Mouse (Mus musculus) ES-Bruce4 (cell line): ENCODE measurements at regions not wholly inside any gene's neighbourhood (a gene's known extent, or its start where the extent isn't known, plus 50 kb on each side); places are given as distances from the start of the nearest gene placed in this dataset.

Experiments used
- H3K27ac ChIP-seq: 2 replicates; pipeline ENCODE4 v1.5.1; 2012; ENCODE audit warnings: low read length, inconsistent platforms; ENCODE audit not compliant: insufficient read depth
- H3K27me3 ChIP-seq: 2 replicates; pipeline ENCODE4 v1.6.1; 2012; ENCODE audit warnings: mild to moderate bottlenecking, low read length, inconsistent platforms; ENCODE audit not compliant: control insufficient read depth, poor library complexity, insufficient read depth, severe bottlenecking
- H3K36me3 ChIP-seq: 2 replicates; pipeline ENCODE4 v1.6.1; 2012; ENCODE audit warnings: inconsistent platforms, mild to moderate bottlenecking, low read length, moderate library complexity; ENCODE audit not compliant: control insufficient read depth, poor library complexity, insufficient read depth, severe bottlenecking
- H3K4me1 ChIP-seq: one replicate; pipeline ENCODE4 v1.8.1; 2011; ENCODE audit warnings: low read length; ENCODE audit not compliant: control insufficient read depth, insufficient read depth
- H3K4me3 ChIP-seq: 2 replicates; pipeline ENCODE4 v1.5.1; 2011; ENCODE audit warnings: low read depth, mild to moderate bottlenecking, low read length
- H3K9ac ChIP-seq: 2 replicates; pipeline ENCODE4 v1.6.1; 2012; ENCODE audit warnings: low read depth, mild to moderate bottlenecking, inconsistent platforms; ENCODE audit not compliant: poor library complexity, severe bottlenecking
- H3K9me3 ChIP-seq: replicated peaks from 2 replicates; pipeline ENCODE4 v1.6.1; 2012; ENCODE audit warnings: mild to moderate bottlenecking, low read length, inconsistent platforms; ENCODE audit not compliant: control insufficient read depth, poor library complexity, insufficient read depth, severe bottlenecking
- CTCF ChIP-seq: IDR thresholded peaks from one replicate; pipeline ENCODE4 v1.8.1; 2011; ENCODE audit warnings: low read depth, low read length
- EP300 ChIP-seq: IDR thresholded peaks from 2 replicates; pipeline ENCODE4 v1.6.1; 2011; ENCODE audit warnings: low read depth, low read length; ENCODE audit not compliant: insufficient read depth
- POLR2A ChIP-seq: IDR thresholded peaks from one replicate; pipeline ENCODE4 v1.8.1; 2011; ENCODE audit warnings: low read length; ENCODE audit not compliant: insufficient read depth

- Histone ChIP-seq H3K27me3 (no peaks in the 10 kb centered on the region), H3K36me3 (no peaks in the 10 kb centered on the region), H3K9ac (no peak overlapping the region), H3K4me3 (no peak overlapping the region), H3K27ac (no peak overlapping the region), H3K9me3 (no peaks in the 10 kb centered on the region), H3K4me1 (no peaks in the 10 kb centered on the region)
- TF ChIP-seq EP300, result no peak
- no peak for TF ChIP-seq CTCF
- TF ChIP-seq POLR2A, result no peak
Measured at GRCm38 (mm10) chr2:166357824-166358223, 202.4 kb upstream of the Sulf2 start.

- no peak overlapping the region for H3K9ac ChIP-seq
- H3K27me3 ChIP-seq, result no peaks in the 10 kb centered on the region
- H3K4me3 ChIP-seq, result no peak overlapping the region
- no peaks in the 10 kb centered on the region for H3K4me1 ChIP-seq
- H3K9me3 ChIP-seq, result no peaks in the 10 kb centered on the region
- no peak overlapping the region for H3K27ac ChIP-seq
- H3K36me3 ChIP-seq, result no peaks in the 10 kb centered on the region
- TF ChIP-seq CTCF (no peak), POLR2A (no peak), EP300 (no peak)
Measured at GRCm38 (mm10) chr2:166355944-166356343, 200.5 kb upstream of the Sulf2 start.

GRCm38 (mm10) chr2:166355446-166355845, 200.0 kb upstream of the Sulf2 start:
- Histone ChIP-seq H3K9ac (no peak overlapping the region), H3K27me3 (no peaks in the 10 kb centered on the region), H3K4me1 (no peaks in the 10 kb centered on the region), H3K27ac (no peak overlapping the region), H3K9me3 (no peaks in the 10 kb centered on the region), H3K36me3 (no peaks in the 10 kb centered on the region), H3K4me3 (no peak overlapping the region)
- TF ChIP-seq POLR2A, result no peak
- TF ChIP-seq CTCF, result no peak
- TF ChIP-seq EP300, result no peak

- H3K27me3 ChIP-seq, result no peaks in the 10 kb centered on the region
- H3K4me1 ChIP-seq, result no peaks in the 10 kb centered on the region
- no peak overlapping the region for H3K27ac ChIP-seq
- H3K36me3 ChIP-seq, result no peaks in the 10 kb centered on the region
- H3K9me3 ChIP-seq, result no peaks in the 10 kb centered on the region
- no peak overlapping the region for H3K4me3 ChIP-seq
- TF ChIP-seq EP300, result no peak
- TF ChIP-seq POLR2A, result no peak
- no peak for TF ChIP-seq CTCF
- no peak overlapping the region for H3K9ac ChIP-seq
Measured at GRCm38 (mm10) chr2:166354391-166354790, 198.9 kb upstream of the Sulf2 start.

- H3K9ac ChIP-seq, result no peak overlapping the region
- no peak overlapping the region for H3K27ac ChIP-seq
- no peaks in the 10 kb centered on the region for H3K4me1 ChIP-seq
- no peak overlapping the region for H3K4me3 ChIP-seq
- no peak for TF ChIP-seq EP300
- TF ChIP-seq POLR2A, result no peak
- TF ChIP-seq CTCF, result no peak
- H3K36me3 ChIP-seq, result no peaks in the 10 kb centered on the region
- H3K9me3 ChIP-seq, result no peaks in the 10 kb centered on the region
- no peaks in the 10 kb centered on the region for H3K27me3 ChIP-seq
Measured at GRCm38 (mm10) chr2:166353447-166354111, 198.1 kb upstream of the Sulf2 start.

GRCm38 (mm10) chr2:166351984-166352383, 196.5 kb upstream of the Sulf2 start:
- TF ChIP-seq EP300 (no peak), CTCF (no peak), POLR2A (no peak)
- Histone ChIP-seq H3K27ac (no peak overlapping the region), H3K9me3 (no peaks in the 10 kb centered on the region), H3K4me1 (no peaks in the 10 kb centered on the region), H3K4me3 (no peak overlapping the region), H3K27me3 (no peaks in the 10 kb centered on the region), H3K9ac (no peak overlapping the region), H3K36me3 (no peaks in the 10 kb centered on the region)
